Mouse (Mus musculus) c-Kit-positive CD71-negative TER-119-negative erythroid progenitor cells, embryonic 14.5 days (primary cell): ENCODE measurements around the gene Inpp4b.

Experiments
- DNase-seq: peaks from one replicate; pipeline ENCODE4 v3.0.0-alpha.2; 2013; ENCODE audit warnings: low read depth

The Inpp4b gene

GRCm38 (mm10) chr8:81466776-81467175 lies 124.4 kb downstream of the Inpp4b start:
- no peak for DNase-seq

GRCm38 (mm10) chr8:81478674-81479073 lies 136.3 kb downstream of the Inpp4b start:
- DNase-seq = no peak

- no peak for DNase-seq
These were observed 141.5 kb downstream of the Inpp4b start for GRCm38 (mm10) chr8:81483834-81484233.

- DNase-seq = no peak
These were observed 143.3 kb downstream of the Inpp4b start for GRCm38 (mm10) chr8:81485626-81486025.

GRCm38 (mm10) chr8:81489894-81490661 lies 147.7 kb downstream of the Inpp4b start:
- DNase-seq = no peak

GRCm38 (mm10) chr8:81491097-81491705 lies 148.8 kb downstream of the Inpp4b start:
- DNase-seq = no peak

GRCm38 (mm10) chr8:81491706-81492204 lies 149.4 kb downstream of the Inpp4b start:
- DNase-seq = no peak

- no peak for DNase-seq
These were observed 152.5 kb downstream of the Inpp4b start for GRCm38 (mm10) chr8:81494823-81495222.

GRCm38 (mm10) chr8:81497646-81498045 lies 155.3 kb downstream of the Inpp4b start:
- DNase-seq = no peak

- no peak for DNase-seq
These were observed 159.9 kb downstream of the Inpp4b start for GRCm38 (mm10) chr8:81502216-81502615.

- no peak for DNase-seq
These were observed 160.6 kb downstream of the Inpp4b start for GRCm38 (mm10) chr8:81502982-81503381.

GRCm38 (mm10) chr8:81512826-81513225 lies 170.5 kb downstream of the Inpp4b start:
- DNase-seq = no peak

- no peak for DNase-seq
These were observed 172.1 kb downstream of the Inpp4b start for GRCm38 (mm10) chr8:81514425-81514824.

GRCm38 (mm10) chr8:81522085-81522484 lies 179.7 kb downstream of the Inpp4b start:
- DNase-seq = no peak

- no peak for DNase-seq
These were observed 182.2 kb downstream of the Inpp4b start for GRCm38 (mm10) chr8:81524561-81524960.

- no peak for DNase-seq
These were observed 185.3 kb downstream of the Inpp4b start for GRCm38 (mm10) chr8:81527661-81528060.

GRCm38 (mm10) chr8:81538310-81538709 lies 196.0 kb downstream of the Inpp4b start:
- peak; percentile 13 for DNase-seq

- no peak for DNase-seq
These were observed 216.2 kb downstream of the Inpp4b start for GRCm38 (mm10) chr8:81558550-81558949.

GRCm38 (mm10) chr8:81562405-81562804 lies 220.0 kb downstream of the Inpp4b start:
- DNase-seq = no peak

- no peak for DNase-seq
These were observed 223.1 kb downstream of the Inpp4b start for GRCm38 (mm10) chr8:81565484-81565883.

- DNase-seq = no peak
These were observed 230.2 kb downstream of the Inpp4b start for GRCm38 (mm10) chr8:81572319-81573104.

GRCm38 (mm10) chr8:81575268-81575917 lies 233.0 kb downstream of the Inpp4b start:
- DNase-seq = no peak
